7 mouse cellular contexts compared by ENCODE assay signal in genomic region chr12:17661483-17661920, GRCm38 (mm10). TPM values are rescaled to one million over a fixed set of nuclear protein-coding genes. Genes with fewer than 3 reads are reported as not detected.
DNase-seq lines count a peak whose midpoint lies in the region; ATAC-seq and TF ChIP-seq lines count a peak whose summit lies in the region.

No protein-coding gene starts in this region.

- H3K9me3 ChIP-seq in kidney, embryonic 14.5 days (ENCODE audit: control insufficient read depth, low read length) = 0 out of 2 replicates have a peak, but pooled peaks cover 5% of the 10 kb centered on the region
- no peaks in the 10 kb centered on the region for H3K9me3 ChIP-seq in midbrain, embryonic 14.5 days (ENCODE audit: control insufficient read depth, low read length)

- no peak for TF ChIP-seq POLR2A in cerebellum, adult 2 months (IDR thresholded peaks at IDR 0.05; ENCODE audit: borderline replicate concordance, insufficient read depth, low read length)

- WGBS in cerebellum, adult 2 months = 5% methylated on average over 4 of the region's 4 CpGs
- 8% methylated on average over 4 of the region's 4 CpGs for WGBS in kidney, embryonic 14.5 days
- 8% methylated on average over 4 of the region's 4 CpGs for WGBS in midbrain, embryonic 14.5 days

- no peak overlapping the region for H3K4me2 ChIP-seq in kidney, embryonic 14.5 days (replicated peaks; ENCODE audit: low read depth, low read length)
- no peak overlapping the region for H3K4me2 ChIP-seq in midbrain, embryonic 14.5 days (ENCODE audit: low read length)

- peaks cover 35% of the 10 kb centered on the region for H3K4me1 ChIP-seq in cerebellum, adult 2 months (ENCODE audit: control insufficient read depth, insufficient read depth, low read length)
- peaks cover 4% of the 10 kb centered on the region; the same call in 1 of the 2 replicates for H3K4me1 ChIP-seq in kidney, embryonic 14.5 days (ENCODE audit: control insufficient read depth, insufficient read depth, low read length)
- H3K4me1 ChIP-seq in midbrain, embryonic 14.5 days (ENCODE audit: control insufficient read depth, insufficient read depth, low read length) = no peaks in the 10 kb centered on the region

- no peaks in the 10 kb centered on the region for H3K36me3 ChIP-seq in kidney, embryonic 14.5 days (ENCODE audit: control insufficient read depth, insufficient read depth, low read length)
- H3K36me3 ChIP-seq in midbrain, embryonic 14.5 days (ENCODE audit: control insufficient read depth, insufficient read depth, low read length) = no peaks in the 10 kb centered on the region

- H3K9ac ChIP-seq in kidney, embryonic 14.5 days (ENCODE audit: low read depth, low read length) = no peak overlapping the region
- H3K9ac ChIP-seq in midbrain, embryonic 14.5 days (replicated peaks; ENCODE audit: low read length) = no peak overlapping the region

- H3K27ac ChIP-seq in cerebellum, adult 2 months (ENCODE audit: insufficient read depth, low read length) = no peak overlapping the region
- no peak overlapping the region for H3K27ac ChIP-seq in kidney, embryonic 14.5 days (ENCODE audit: low read depth, low read length)
- H3K27ac ChIP-seq in midbrain, embryonic 14.5 days (replicated peaks; ENCODE audit: low read depth, low read length) = no peak overlapping the region

- peak; percentile 67 for ATAC-seq in kidney, embryonic 14.5 days (ENCODE audit: low FRiP score, low TSS enrichment)
- ATAC-seq in midbrain, embryonic 14.5 days (ENCODE audit: low FRiP score, low TSS enrichment) = 0 out of 2 replicates have a peak, but pooled peaks have one; percentile 14

- H3K27me3 ChIP-seq in cerebellum, adult 2 months (ENCODE audit: control insufficient read depth, insufficient read depth, low read length) = no peaks in the 10 kb centered on the region
- no peaks in the 10 kb centered on the region for H3K27me3 ChIP-seq in kidney, embryonic 14.5 days (ENCODE audit: control insufficient read depth, insufficient read depth, low read length)
- H3K27me3 ChIP-seq in midbrain, embryonic 14.5 days (ENCODE audit: control insufficient read depth, insufficient read depth, low read length) = no peaks in the 10 kb centered on the region

- peak; percentile 64 for DNase-seq in Muller cell, postnatal 12 days (ENCODE audit: inconsistent ontology term)
- peak; percentile 52 to 59 for DNase-seq in cerebellum, adult 2 months
- peak; percentile 31 for DNase-seq in forelimb bud, embryonic 11.5 days (ENCODE audit: low read depth, low spot score)
- DNase-seq in midbrain, embryonic 14.5 days = peak; percentile 73
- DNase-seq in MN1 (ENCODE audit: low spot score) = no peak
- no peak for DNase-seq in layer of hippocampus, adult 11-12 months (ENCODE audit: low spot score)

- TF ChIP-seq CTCF in cerebellum, adult 2 months (IDR thresholded peaks at IDR 0.05; ENCODE audit: borderline replicate concordance, insufficient read depth, low read depth, low read length) = no peak

- no peak overlapping the region for H3K4me3 ChIP-seq in cerebellum, adult 2 months (replicated peaks; ENCODE audit: insufficient read depth, low read depth, low read length)
- no peak overlapping the region for H3K4me3 ChIP-seq in kidney, embryonic 14.5 days (ENCODE audit: low read length)
- H3K4me3 ChIP-seq in midbrain, embryonic 14.5 days (replicated peaks; ENCODE audit: low read depth, low read length) = no peak overlapping the region

RNA-seq across cellular contexts. Expression of gene Hpcal1, which starts 29.2 kb away (rescaled TPM):
- 544 TPM in 2 replicates for polyA plus RNA-seq in cerebellum, adult 2 months (2012; rRNA removed)
- polyA plus RNA-seq in kidney, embryonic 14.5 days (2014; fragmentation: Nextera tagmentation; extraction: Ambion mirVana) = 44.8 and 58.1 TPM in 2 replicates
- polyA plus RNA-seq in midbrain, embryonic 14.5 days (2014; fragmentation: Nextera tagmentation; extraction: Ambion mirVana) = 93.3 and 108 TPM in 2 replicates

Comparison
In these comparisons a context has a peak if more than half of its experiments do, and no peak if none do; other contexts are left out.
1. DNase-seq: peak in Muller cell, postnatal 12 days (single experiment), cerebellum, adult 2 months (2 of 2), forelimb bud, embryonic 11.5 days (single experiment) and midbrain, embryonic 14.5 days (single experiment); none in MN1 (single experiment) and layer of hippocampus, adult 11-12 months (single experiment).